Mouse (Mus musculus) testis, adult 2 months (tissue): Measurements from ENCODE around the gene Nt5c2. TPM values are rescaled to one million over a fixed set of nuclear protein-coding genes. Genes with fewer than 3 reads are reported as not detected.
A peak's percentile ranks its signal among the peaks of the same experiment; 100 is the strongest.

Experiments used
- H3K27ac ChIP-seq: fragments of 200-500 bp; 2 replicates; pipeline ENCODE4 v1.5.1; 2012; ENCODE audit warnings: low read depth, low read length; ENCODE audit not compliant: control insufficient read depth, insufficient read depth
- H3K27me3 ChIP-seq: fragments of 200-500 bp; 2 replicates; pipeline ENCODE4 v1.6.1; 2012; ENCODE audit warnings: mild to moderate bottlenecking, low read length, moderate library complexity; ENCODE audit not compliant: control insufficient read depth, insufficient read depth
- H3K36me3 ChIP-seq: fragments of 200-500 bp; 2 replicates; pipeline ENCODE4 v1.6.1; 2012; ENCODE audit warnings: mild to moderate bottlenecking, low read length; ENCODE audit not compliant: control insufficient read depth, insufficient read depth
- H3K4me1 ChIP-seq: fragments of 200-500 bp; 2 replicates; pipeline ENCODE4 v1.6.1; 2012; ENCODE audit warnings: low read length; ENCODE audit not compliant: control insufficient read depth, insufficient read depth
- H3K4me3 ChIP-seq: fragments of 200-500 bp; 2 replicates; pipeline ENCODE4 v1.5.1; 2012; ENCODE audit warnings: low read depth, mild to moderate bottlenecking, low read length, moderate library complexity, mixed read lengths; ENCODE audit not compliant: control insufficient read depth
- CTCF ChIP-seq: fragments of 200-500 bp; IDR thresholded peaks from 2 replicates; pipeline ENCODE4 v1.5.1; 2012; ENCODE audit warnings: low read depth, mild to moderate bottlenecking, inconsistent platforms, low read length, moderate library complexity; ENCODE audit not compliant: control insufficient read depth, insufficient read depth, insufficient replicate concordance
- POLR2A ChIP-seq: fragments of 200-500 bp; IDR thresholded peaks from 2 replicates; pipeline ENCODE4 v1.6.1; 2012; ENCODE audit warnings: low read depth, mild to moderate bottlenecking, inconsistent platforms, low read length, moderate library complexity; ENCODE audit not compliant: control insufficient read depth
- polyA plus RNA-seq: library from polyadenylated mRNA; depleted of rRNA; stranded (reverse); fragments of >200 nt; gene quantifications from 2 replicates; pipeline ENCODE4 v1.2.3, GENCODE M21; 2012

Nt5c2 gene
- polyA plus RNA-seq, 1 experiment = 38.6 TPM

- TF ChIP-seq CTCF (peak; percentile 27; the same call in 1 of the 2 replicates), POLR2A (no peak)
- H3K4me3 ChIP-seq = no peak overlapping the region
- H3K36me3 ChIP-seq = peaks cover 7% of the 10 kb centered on the region
- H3K27me3 ChIP-seq = no peaks in the 10 kb centered on the region
- peaks cover 2% of the 10 kb centered on the region for H3K4me1 ChIP-seq
- no peak overlapping the region for H3K27ac ChIP-seq
These were observed 117.8 kb downstream of the Nt5c2 start for GRCm38 (mm10) chr19:46897135-46897534.

- H3K4me1 ChIP-seq = no peaks in the 10 kb centered on the region
- no peak for TF ChIP-seq POLR2A
- no peak for TF ChIP-seq CTCF
- H3K4me3 ChIP-seq = no peak overlapping the region
- H3K36me3 ChIP-seq = peaks cover 11% of the 10 kb centered on the region
- no peak overlapping the region for H3K27ac ChIP-seq
- H3K27me3 ChIP-seq = no peaks in the 10 kb centered on the region
These were observed 121.5 kb downstream of the Nt5c2 start for GRCm38 (mm10) chr19:46893484-46893883.

- H3K4me1 ChIP-seq = no peaks in the 10 kb centered on the region
- peaks cover 9% of the 10 kb centered on the region for H3K36me3 ChIP-seq
- no peak for TF ChIP-seq POLR2A
- no peak for TF ChIP-seq CTCF
- H3K27ac ChIP-seq = no peak overlapping the region
- H3K27me3 ChIP-seq = no peaks in the 10 kb centered on the region
- H3K4me3 ChIP-seq = no peak overlapping the region
These were observed 122.1 kb downstream of the Nt5c2 start for GRCm38 (mm10) chr19:46892856-46893255.

- Histone ChIP-seq H3K4me3 (no peak overlapping the region), H3K27me3 (no peaks in the 10 kb centered on the region), H3K36me3 (peaks cover 9% of the 10 kb centered on the region), H3K27ac (no peak overlapping the region), H3K4me1 (no peaks in the 10 kb centered on the region)
- TF ChIP-seq POLR2A = no peak
- no peak for TF ChIP-seq CTCF
These were observed 124.3 kb downstream of the Nt5c2 start for GRCm38 (mm10) chr19:46890657-46891056.

GRCm38 (mm10) chr19:46889666-46890065 is 125.3 kb downstream of the Nt5c2 start:
- TF ChIP-seq POLR2A = no peak
- no peak for TF ChIP-seq CTCF
- no peak overlapping the region for H3K4me3 ChIP-seq
- no peaks in the 10 kb centered on the region for H3K27me3 ChIP-seq
- no peaks in the 10 kb centered on the region for H3K4me1 ChIP-seq
- H3K36me3 ChIP-seq = peaks cover 9% of the 10 kb centered on the region
- H3K27ac ChIP-seq = no peak overlapping the region

GRCm38 (mm10) chr19:46887811-46888527 is 127.0 kb downstream of the Nt5c2 start:
- Histone ChIP-seq H3K36me3 (peaks cover 9% of the 10 kb centered on the region), H3K27me3 (no peaks in the 10 kb centered on the region), H3K4me3 (no peak overlapping the region), H3K4me1 (no peaks in the 10 kb centered on the region), H3K27ac (no peak overlapping the region)
- TF ChIP-seq POLR2A (no peak), CTCF (no peak)

- H3K27me3 ChIP-seq = no peaks in the 10 kb centered on the region
- H3K4me1 ChIP-seq = no peaks in the 10 kb centered on the region
- peaks cover 5% of the 10 kb centered on the region for H3K36me3 ChIP-seq
- TF ChIP-seq CTCF (no peak), POLR2A (no peak)
- H3K27ac ChIP-seq = no peak overlapping the region
- H3K4me3 ChIP-seq = no peak overlapping the region
These were observed 128.1 kb downstream of the Nt5c2 start for GRCm38 (mm10) chr19:46886826-46887225.

- H3K27me3 ChIP-seq = no peaks in the 10 kb centered on the region
- H3K4me1 ChIP-seq = no peaks in the 10 kb centered on the region
- TF ChIP-seq POLR2A (no peak), CTCF (no peak)
- H3K4me3 ChIP-seq = no peak overlapping the region
- no peak overlapping the region for H3K27ac ChIP-seq
- H3K36me3 ChIP-seq = peaks cover 5% of the 10 kb centered on the region
These were observed 129.6 kb downstream of the Nt5c2 start for GRCm38 (mm10) chr19:46885365-46885764.
